Mouse (Mus musculus) stomach, postnatal 0 days (tissue): Measurements from ENCODE around the gene Abcg2. TPM values are rescaled to one million over a fixed set of nuclear protein-coding genes. Genes with fewer than 3 reads are reported as not detected.

Experiments used
- ATAC-seq: fragments of 200-750 bp; cut with Nextera tagmentation; 2 replicates; pipeline ENCODE4 v1.8.0; 2017; ENCODE audit not compliant: low FRiP score, low TSS enrichment
- DNase-seq: peaks from one replicate; pipeline ENCODE4 v3.0.0-alpha.2; 2016; ENCODE audit warnings: low spot score
- H3K27ac ChIP-seq: fragments of 300-500 bp; sonication (generic); replicated peaks from 2 replicates; pipeline ENCODE4 v1.5.1; 2014; ENCODE audit warnings: mild to moderate bottlenecking, control low read depth
- H3K27me3 ChIP-seq: fragments of 300-500 bp; sonication (generic); 2 replicates; pipeline ENCODE4 v1.6.1; 2014; ENCODE audit warnings: low read length; ENCODE audit not compliant: control insufficient read depth, insufficient read depth
- H3K36me3 ChIP-seq: fragments of 300-500 bp; sonication (generic); 2 replicates; pipeline ENCODE4 v1.6.1; 2014; ENCODE audit warnings: low read length, mixed read lengths; ENCODE audit not compliant: control insufficient read depth, insufficient read depth
- H3K4me1 ChIP-seq: fragments of 300-500 bp; sonication (generic); replicated peaks from 2 replicates; pipeline ENCODE4 v1.6.1; 2014; ENCODE audit warnings: antibody characterized with exemption; ENCODE audit not compliant: control insufficient read depth, insufficient read depth
- H3K4me2 ChIP-seq: fragments of 300-500 bp; sonication (generic); replicated peaks from 2 replicates; pipeline ENCODE4 v1.6.1; 2014; ENCODE audit warnings: low read depth, mild to moderate bottlenecking, control low read depth, moderate library complexity
- H3K4me3 ChIP-seq: fragments of 300-500 bp; sonication (generic); 2 replicates; pipeline ENCODE4 v1.5.1; 2014; ENCODE audit warnings: low read depth, low read length, control low read depth
- H3K9ac ChIP-seq: fragments of 300-500 bp; sonication (generic); 2 replicates; pipeline ENCODE4 v1.6.1; 2014; ENCODE audit warnings: mild to moderate bottlenecking, low read length, control low read depth, mixed read lengths
- H3K9me3 ChIP-seq: fragments of 300-500 bp; sonication (generic); 2 replicates; pipeline ENCODE4 v1.6.1; 2016; ENCODE audit warnings: low read length; ENCODE audit not compliant: control insufficient read depth
- CTCF ChIP-seq: IDR thresholded peaks from 2 replicates; pipeline ENCODE4 v1.5.1; 2016; ENCODE audit warnings: antibody characterized with exemption, low read depth, mild to moderate bottlenecking, moderate library complexity
- EP300 ChIP-seq: optimal IDR thresholded peaks from 2 replicates; pipeline ENCODE3; 2016; ENCODE audit warnings: antibody characterized with exemption
- WGBS: fragments of 180-500 bp; shearing (Covaris S2); extraction: QIAGEN DNeasy Blood & Tissue Kit; methylation state at CpG from one replicate; pipeline ENCODE4 v1.1.7; 2014; 5-methylcytosine and 5-hydroxymethylcytosine counted together
- polyA plus RNA-seq: library from polyadenylated mRNA; unstranded; fragments of >200 nt; fragmentation: Nextera tagmentation; extraction: Ambion mirVana; gene quantifications from 2 replicates; pipeline ENCODE4 v1.2.1, GENCODE M21; 2015

The Abcg2 gene
- polyA plus RNA-seq, 1 experiment from 2014 or later = 19.2 TPM

DNA sequence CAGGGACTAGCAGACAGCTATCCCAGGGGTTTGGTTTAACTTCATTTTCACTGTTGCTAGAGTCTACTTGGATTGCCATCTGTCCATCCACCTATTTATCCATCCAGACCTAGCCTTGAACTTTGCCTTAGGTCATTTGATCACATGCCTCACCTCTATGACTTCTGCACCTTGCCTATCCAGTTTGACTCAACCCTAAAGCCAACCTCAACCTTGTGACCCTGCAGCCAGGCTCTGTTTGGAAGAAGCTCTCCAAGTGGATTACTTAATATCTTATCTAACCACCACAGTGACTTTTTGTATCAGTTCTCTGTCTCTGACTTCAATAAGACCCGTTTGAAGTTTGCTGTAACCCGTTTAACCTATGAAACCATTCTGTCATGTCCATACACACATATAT lies 149.5 kb downstream of the Abcg2 start:
- WGBS = 64% methylated on average over 2 of the region's 2 CpGs
- ATAC-seq (no peak), DNase-seq (no peak)
- Histone ChIP-seq H3K36me3 (no peaks in the 10 kb centered on the region), H3K9ac (no peak overlapping the region), H3K9me3 (no peaks in the 10 kb centered on the region), H3K4me1 (no peaks in the 10 kb centered on the region), H3K27ac (no peak overlapping the region), H3K4me3 (no peak overlapping the region), H3K4me2 (no peak overlapping the region), H3K27me3 (no peaks in the 10 kb centered on the region)
- TF ChIP-seq CTCF (no peak), EP300 (no peak)

DNA sequence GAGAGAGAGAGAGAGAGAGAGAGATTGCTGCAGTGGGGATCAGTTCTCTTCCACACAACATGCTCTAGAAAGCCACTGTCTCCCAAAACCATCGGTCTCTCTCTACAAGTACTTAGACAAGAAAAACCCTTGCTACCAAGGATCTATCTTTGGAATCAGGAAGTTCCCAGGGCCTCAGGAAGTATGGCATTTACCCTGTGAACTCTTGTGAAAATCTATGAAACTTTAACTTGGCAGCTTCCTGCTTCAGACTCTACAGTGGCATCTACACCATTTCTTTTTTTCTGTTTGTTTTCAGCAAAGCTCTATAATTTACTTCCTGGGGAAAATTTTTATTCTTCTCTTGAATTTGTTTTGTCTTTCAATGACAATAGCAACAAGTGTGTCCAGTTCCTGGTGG lies 150.8 kb downstream of the Abcg2 start:
- no peak for TF ChIP-seq EP300
- no peak for TF ChIP-seq CTCF
- Histone ChIP-seq H3K9me3 (no peaks in the 10 kb centered on the region), H3K9ac (no peak overlapping the region), H3K27ac (no peak overlapping the region), H3K4me2 (no peak overlapping the region), H3K4me1 (no peaks in the 10 kb centered on the region), H3K36me3 (no peaks in the 10 kb centered on the region), H3K4me3 (no peak overlapping the region), H3K27me3 (no peaks in the 10 kb centered on the region)
- DNase-seq = no peak
- WGBS = 56% methylated on average over 1 of the region's 1 CpGs
- ATAC-seq = no peak

Other genes with a start within 250 kb of the Abcg2 start
- not detected in 2 replicates for gene Vmn1r30, start 141.1 kb upstream of the Abcg2 start, polyA plus RNA-seq
- gene Vmn1r31, start 109.2 kb upstream of the Abcg2 start, polyA plus RNA-seq = not detected in 2 replicates
- 11.0 and 13.1 TPM in 2 replicates for gene Herc3, start 246.9 kb downstream of the Abcg2 start, polyA plus RNA-seq